Mouse (Mus musculus) left cerebral cortex, adult 2 months (tissue): ENCODE measurements around the gene Tspan32. TPM values are rescaled to one million over a fixed set of nuclear protein-coding genes. Genes with fewer than 3 reads are reported as not detected.

Experiments
- DNase-seq, 2 experiments: peaks; one replicate each; pipeline ENCODE4 v3.0.0; 2021 to 2022; ENCODE audit warnings: low spot score in 2 of 2, mixed read lengths in 1 of 2; ENCODE audit errors: extremely low spot score in 1 of 2
- H3K27ac ChIP-seq: fragments of 200-600 bp; 2 replicates; pipeline ENCODE4 v1.8.1; 2022
- H3K4me3 ChIP-seq: fragments of 200-600 bp; 2 replicates; pipeline ENCODE4 v1.8.1; 2022
- CTCF ChIP-seq: fragments of 200-600 bp; IDR thresholded peaks from 2 replicates; pipeline ENCODE4 v1.8.1; 2022; ENCODE audit warnings: antibody characterized with exemption, mild to moderate bottlenecking, moderate library complexity
- intact Hi-C: fragments of 180-260 bp; cut with DNase I; formaldehyde crosslinking; loops from one replicate; pipeline ENCODE4 v1.15.1; 2025
- total RNA-seq, 2 experiments: library from RNA; stranded (reverse); gene quantifications; 2 replicates each; pipeline ENCODE4 v1.2.3; 2021

The Tspan32 gene
- total RNA-seq, 2 experiments from 2014 or later, result 0.07 TPM; not detected in 1

GRCm38 (mm10) chr7:143062704-143063103, 57.9 kb downstream of the Tspan32 start:
- no peak for TF ChIP-seq CTCF
- intact Hi-C loops, result no loop called here
- DNase-seq, result no peak
- H3K27ac ChIP-seq, result peak overlapping the region; percentile 8; the same call in 1 of the 2 replicates
- no peak overlapping the region for H3K4me3 ChIP-seq

- no peak for TF ChIP-seq CTCF
- intact Hi-C loops, result loop anchor here (1.0 kb wide), 1 partner anchor 10 kb away; no protein-coding TSS in a partner anchor
- peak in 1 of 2 experiments; percentile 56 for DNase-seq
- no peak overlapping the region for H3K27ac ChIP-seq
- H3K4me3 ChIP-seq, result no peak overlapping the region
These were observed 59.4 kb downstream of the Tspan32 start for GRCm38 (mm10) chr7:143064226-143064625.

- Histone ChIP-seq H3K27ac (no peak overlapping the region), H3K4me3 (no peak overlapping the region)
- intact Hi-C loops, result no loop called here
- TF ChIP-seq CTCF, result no peak
- DNase-seq, result no peak
These were observed 60.8 kb downstream of the Tspan32 start for GRCm38 (mm10) chr7:143065692-143066091.

- no peak for DNase-seq
- intact Hi-C loops, result no loop called here
- H3K4me3 ChIP-seq, result no peak overlapping the region
- no peak overlapping the region for H3K27ac ChIP-seq
- no peak for TF ChIP-seq CTCF
These were observed 62.6 kb downstream of the Tspan32 start for GRCm38 (mm10) chr7:143067469-143067868.

- no peak for DNase-seq
- intact Hi-C loops, result loop anchor here (2.0 kb wide), 1 partner anchor 15 kb away; the partner anchor contains the start of gene Cd81
- Histone ChIP-seq H3K4me3 (no peak overlapping the region), H3K27ac (no peak overlapping the region)
- TF ChIP-seq CTCF, result no peak
These were observed 63.1 kb downstream of the Tspan32 start for GRCm38 (mm10) chr7:143067897-143068296.

GRCm38 (mm10) chr7:143068316-143068881, 63.6 kb downstream of the Tspan32 start:
- no peak for DNase-seq
- intact Hi-C loops, result loop anchor here (2.0 kb wide), 1 partner anchor 16 kb away; the partner anchor contains the start of gene Cd81
- TF ChIP-seq CTCF, result no peak; the same call in 1 of the 2 replicates
- peak overlapping the region; percentile 84 for H3K27ac ChIP-seq
- H3K4me3 ChIP-seq, result peak overlapping the region; percentile 86

- peak; percentile 96 to 98 for DNase-seq
- peak within 1 kb of the TSS; percentile 85 for H3K27ac ChIP-seq
- intact Hi-C loops, result loop anchor here (1.0 to 2.0 kb wide), 2 partner anchors 16 to 61 kb away; partner anchors contain the start of gene Cd81
- peak within 1 kb of the TSS; percentile 86 for H3K4me3 ChIP-seq
- no peak for TF ChIP-seq CTCF
These were observed 64.2 kb downstream of the Tspan32 start, which contains the start of gene Tssc4 for GRCm38 (mm10) chr7:143068882-143069591. Gene Tssc4, plus strand, starts transcription at chr7:143069249.

Other genes with a start within 250 kb of the Tspan32 start
- gene Th, start 73.9 kb upstream of the Tspan32 start, total RNA-seq, result 1 to 10 TPM; 1.1 to 1.5 TPM
- under 1 TPM; 0.42 to 0.57 TPM for gene Ascl2, start 35.8 kb upstream of the Tspan32 start, total RNA-seq
- gene Cd81, start 47.7 kb downstream of the Tspan32 start, total RNA-seq, result 100 to 1,000 TPM; 380 to 388 TPM
- gene Tssc4, start 64.2 kb downstream of the Tspan32 start, total RNA-seq, result 10 to 100 TPM; 38.0 to 41.5 TPM
- not detected for gene Trpm5, start 89.6 kb downstream of the Tspan32 start, total RNA-seq
- gene Kcnq1, start 101.3 kb downstream of the Tspan32 start, total RNA-seq, result 1 to 10 TPM in 1 of 2 experiments, under 1 TPM in 1; 0.61 to 1.2 TPM